In genomic region chrX:37084927-37085660, GRCm38 (mm10) we compare ENCODE assay signal across 8 mouse cellular contexts. TPM values are rescaled to one million over a fixed set of nuclear protein-coding genes. Genes with fewer than 3 reads are reported as not detected.
DNase-seq lines count a peak whose midpoint lies in the region; ATAC-seq and TF ChIP-seq lines count a peak whose summit lies in the region.

TSS of gene Rpl39 (minus strand) at chrX:37085402.

- H3K4me3 ChIP-seq in E14TG2a.4 (replicated peaks; ENCODE audit: low read length), result peak within 1 kb of the TSS; percentile 89
- peak within 1 kb of the TSS; percentile 54 for H3K4me3 ChIP-seq in forebrain, embryonic 12.5 days (replicated peaks)
- peak within 1 kb of the TSS; percentile 68 for H3K4me3 ChIP-seq in heart, postnatal 0 days (ENCODE audit: low read depth, low read length)
- peak within 1 kb of the TSS; percentile 67 for H3K4me3 ChIP-seq in liver, postnatal 0 days (ENCODE audit: low read depth, low read length)
- peak within 1 kb of the TSS; percentile 57 for H3K4me3 ChIP-seq in neural tube, embryonic 14.5 days (ENCODE audit: low read depth, low read length)

- peak; percentile 96 for ATAC-seq in forebrain, embryonic 12.5 days (ENCODE audit: low FRiP score)
- peak; percentile 96 for ATAC-seq in heart, postnatal 0 days (ENCODE audit: insufficient read depth, low read depth)
- ATAC-seq in liver, postnatal 0 days, result peak; percentile 96
- ATAC-seq in neural tube, embryonic 14.5 days (ENCODE audit: low read depth), result peak; percentile 94

- no peaks in the 10 kb centered on the region for H3K9me3 ChIP-seq in E14TG2a.4 (ENCODE audit: low read length)
- no peaks in the 10 kb centered on the region for H3K9me3 ChIP-seq in forebrain, embryonic 12.5 days
- no peaks in the 10 kb centered on the region for H3K9me3 ChIP-seq in heart, postnatal 0 days (replicated peaks; ENCODE audit: control insufficient read depth, low read length)
- no peaks in the 10 kb centered on the region for H3K9me3 ChIP-seq in liver, postnatal 0 days (ENCODE audit: low read length)
- no peaks in the 10 kb centered on the region for H3K9me3 ChIP-seq in neural tube, embryonic 14.5 days (ENCODE audit: control insufficient read depth, low read length)

- peak within 1 kb of the TSS; percentile 75 for H3K9ac ChIP-seq in forebrain, embryonic 12.5 days
- peak within 1 kb of the TSS; percentile 73 for H3K9ac ChIP-seq in heart, postnatal 0 days (replicated peaks; ENCODE audit: low read depth, low read length)
- H3K9ac ChIP-seq in liver, postnatal 0 days (replicated peaks), result peak within 1 kb of the TSS; percentile 70
- peak within 1 kb of the TSS; percentile 57 for H3K9ac ChIP-seq in neural tube, embryonic 14.5 days (replicated peaks; ENCODE audit: low read depth, low read length)

- H3K4me2 ChIP-seq in forebrain, embryonic 12.5 days, result peak within 1 kb of the TSS; percentile 60
- H3K4me2 ChIP-seq in heart, postnatal 0 days (ENCODE audit: low read depth, low read length), result peak within 1 kb of the TSS; percentile 70
- H3K4me2 ChIP-seq in liver, postnatal 0 days (ENCODE audit: low read depth, low read length), result peak within 1 kb of the TSS; percentile 76
- H3K4me2 ChIP-seq in neural tube, embryonic 14.5 days (ENCODE audit: low read depth, low read length), result peak within 1 kb of the TSS; percentile 70

- peak; percentile 82 for DNase-seq in c-Kit-positive CD71-positive TER-119-positive erythroid progenitor cells, embryonic 14.5 days (ENCODE audit: low spot score)
- peak; percentile 81 for DNase-seq in heart, postnatal 0 days (ENCODE audit: low spot score)
- peak; percentile 65 for DNase-seq in large intestine, adult 2 months (ENCODE audit: low read depth, low spot score)
- DNase-seq in liver, postnatal 0 days, result peak; percentile 89
- peak; percentile 89 for DNase-seq in testis, postnatal 10 days (ENCODE audit: low spot score)

- no peaks in the 10 kb centered on the region for H3K27me3 ChIP-seq in E14TG2a.4 (ENCODE audit: insufficient read depth, low read length)
- no peaks in the 10 kb centered on the region for H3K27me3 ChIP-seq in forebrain, embryonic 12.5 days
- no peaks in the 10 kb centered on the region for H3K27me3 ChIP-seq in heart, postnatal 0 days (ENCODE audit: control insufficient read depth, insufficient read depth, low read length)
- no peaks in the 10 kb centered on the region for H3K27me3 ChIP-seq in liver, postnatal 0 days (ENCODE audit: insufficient read depth, low read length)
- no peaks in the 10 kb centered on the region for H3K27me3 ChIP-seq in neural tube, embryonic 14.5 days (ENCODE audit: control insufficient read depth, insufficient read depth, low read length)

- 18% methylated on average over 38 of the region's 38 CpGs for WGBS in forebrain, embryonic 12.5 days
- 18% methylated on average over 38 of the region's 38 CpGs for WGBS in heart, postnatal 0 days
- WGBS in large intestine, adult 2 months, result 23% methylated on average over 38 of the region's 38 CpGs
- 20% methylated on average over 38 of the region's 38 CpGs for WGBS in liver, postnatal 0 days (ENCODE audit: insufficient replicate concordance)
- 13% methylated on average over 34 of the region's 38 CpGs for WGBS in neural tube, embryonic 14.5 days

- no peak for TF ChIP-seq EP300 in heart, postnatal 0 days (IDR thresholded peaks at IDR 0.05; ENCODE audit: low read depth)
- 0 out of 2 replicates have a peak, but pooled peaks have one; percentile 29 for TF ChIP-seq EP300 in liver, postnatal 0 days (IDR thresholded peaks at IDR 0.05; ENCODE audit: low read depth)

- H3K36me3 ChIP-seq in E14TG2a.4 (ENCODE audit: insufficient read depth, low read length), result peaks cover 34% of the 10 kb centered on the region
- H3K36me3 ChIP-seq in forebrain, embryonic 12.5 days (replicated peaks), result peaks cover 17% of the 10 kb centered on the region
- H3K36me3 ChIP-seq in heart, postnatal 0 days (replicated peaks; ENCODE audit: control insufficient read depth, insufficient read depth, low read length), result peaks cover 10% of the 10 kb centered on the region; the same call in 1 of the 2 replicates
- peaks cover 16% of the 10 kb centered on the region for H3K36me3 ChIP-seq in liver, postnatal 0 days (replicated peaks; ENCODE audit: insufficient read depth, low read length)
- H3K36me3 ChIP-seq in neural tube, embryonic 14.5 days (ENCODE audit: control insufficient read depth, insufficient read depth, low read length), result no peaks in the 10 kb centered on the region

- TF ChIP-seq CTCF in E14TG2a.4 (conservative IDR thresholded peaks at IDR 0.05; ENCODE audit: low read length), result no peak
- TF ChIP-seq CTCF in heart, postnatal 0 days (IDR thresholded peaks at IDR 0.05; ENCODE audit: low read depth), result 0 out of 2 replicates have a peak, but pooled peaks have one; percentile 3
- peak; percentile 20 for TF ChIP-seq CTCF in liver, postnatal 0 days (IDR thresholded peaks at IDR 0.05; ENCODE audit: low read depth)

- H3K4me1 ChIP-seq in E14TG2a.4 (replicated peaks; ENCODE audit: low read depth, low read length), result peaks cover 11% of the 10 kb centered on the region; the same call in 1 of the 2 replicates
- peaks cover 10% of the 10 kb centered on the region for H3K4me1 ChIP-seq in forebrain, embryonic 12.5 days
- no peaks in the 10 kb centered on the region; the same call in 1 of the 2 replicates for H3K4me1 ChIP-seq in heart, postnatal 0 days (ENCODE audit: control insufficient read depth, insufficient read depth)
- H3K4me1 ChIP-seq in liver, postnatal 0 days (ENCODE audit: insufficient read depth), result peaks cover 3% of the 10 kb centered on the region; the same call in 1 of the 2 replicates
- peaks cover 7% of the 10 kb centered on the region; the same call in 1 of the 2 replicates for H3K4me1 ChIP-seq in neural tube, embryonic 14.5 days (ENCODE audit: control insufficient read depth, insufficient read depth, low read length)

- H3K27ac ChIP-seq in forebrain, embryonic 12.5 days, result peak within 1 kb of the TSS; percentile 85
- H3K27ac ChIP-seq in heart, postnatal 0 days (ENCODE audit: low read depth), result peak within 1 kb of the TSS; percentile 80
- H3K27ac ChIP-seq in liver, postnatal 0 days (ENCODE audit: low read depth), result peak within 1 kb of the TSS; percentile 86
- peak within 1 kb of the TSS; percentile 77 for H3K27ac ChIP-seq in neural tube, embryonic 14.5 days (ENCODE audit: low read depth, low read length)

RNA-seq across cellular contexts. Expression of gene Rpl39, which starts in this region (rescaled TPM):
- polyA plus RNA-seq in forebrain, embryonic 12.5 days (2016; fragmentation: Nextera tagmentation; extraction: Ambion mirVana), result 451 and 481 TPM in 2 replicates
- total RNA-seq in heart, postnatal 0 days (2014; rRNA removed; ENCODE audit: low replicate concordance), result 148 and 167 TPM in 2 replicates
- 403 and 426 TPM in 2 replicates for polyA plus RNA-seq in heart, postnatal 0 days (2015; fragmentation: Nextera tagmentation; extraction: Ambion mirVana)
- 104 and 119 TPM in 2 replicates for polyA plus RNA-seq in large intestine, adult 2 months (2012; rRNA removed)
- 364 and 376 TPM in 2 replicates for polyA plus RNA-seq in liver, postnatal 0 days (2015; fragmentation: Nextera tagmentation; extraction: Ambion mirVana)
- polyA plus RNA-seq in neural tube, embryonic 14.5 days (2014; fragmentation: Nextera tagmentation; extraction: Ambion mirVana), result 292 and 307 TPM in 2 replicates

Comparison
In these comparisons a context has a peak if more than half of its experiments do, and no peak if none do; other contexts are left out.
1. Peak in every context shown above with its lines: DNase-seq, ATAC-seq, H3K4me3 ChIP-seq and H3K27ac ChIP-seq.